Mouse (Mus musculus) large intestine, adult 2 months (tissue): Measurements from ENCODE around the gene Ube2z. TPM values are rescaled to one million over a fixed set of nuclear protein-coding genes. Genes with fewer than 3 reads are reported as not detected.

Source experiments
- DNase-seq: peaks from one replicate; pipeline ENCODE4 v3.0.0-alpha.2; 2012; ENCODE audit warnings: low read depth, low spot score
- WGBS: fragments of 180-500 bp; shearing (Covaris S2); methylation state at CpG from one replicate; pipeline ENCODE4 v1.1.7; 2018; 5-methylcytosine and 5-hydroxymethylcytosine counted together
- polyA plus RNA-seq: library from polyadenylated mRNA; depleted of rRNA; stranded (reverse); fragments of >200 nt; gene quantifications from 2 replicates; pipeline ENCODE4 v1.2.3, GENCODE M21; 2012

Ube2z gene
- polyA plus RNA-seq, 1 experiment: 41.4 TPM

DNA sequence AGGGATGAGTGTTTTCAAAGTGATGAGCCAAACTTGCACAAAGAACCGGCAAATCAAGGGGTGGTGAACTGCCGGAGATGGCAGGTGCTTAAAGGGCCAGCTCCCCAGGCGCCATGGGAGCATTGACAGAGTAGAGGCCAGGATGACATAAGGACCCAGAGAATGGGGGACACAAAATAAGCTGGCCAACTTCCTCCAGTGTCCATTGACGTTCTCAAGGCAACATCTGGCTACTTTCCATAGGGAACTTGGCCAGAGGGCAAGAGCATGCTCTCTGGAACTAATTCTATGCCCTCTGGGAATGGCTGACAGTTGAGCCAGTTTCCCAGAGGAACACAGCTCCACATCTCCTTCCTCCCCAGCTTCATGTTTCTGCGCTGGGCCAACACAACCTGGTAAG is 3.0 kb upstream of the Ube2z start:
- DNase-seq: no peak
- 64% methylated on average over 5 of the region's 5 CpGs for WGBS

DNA sequence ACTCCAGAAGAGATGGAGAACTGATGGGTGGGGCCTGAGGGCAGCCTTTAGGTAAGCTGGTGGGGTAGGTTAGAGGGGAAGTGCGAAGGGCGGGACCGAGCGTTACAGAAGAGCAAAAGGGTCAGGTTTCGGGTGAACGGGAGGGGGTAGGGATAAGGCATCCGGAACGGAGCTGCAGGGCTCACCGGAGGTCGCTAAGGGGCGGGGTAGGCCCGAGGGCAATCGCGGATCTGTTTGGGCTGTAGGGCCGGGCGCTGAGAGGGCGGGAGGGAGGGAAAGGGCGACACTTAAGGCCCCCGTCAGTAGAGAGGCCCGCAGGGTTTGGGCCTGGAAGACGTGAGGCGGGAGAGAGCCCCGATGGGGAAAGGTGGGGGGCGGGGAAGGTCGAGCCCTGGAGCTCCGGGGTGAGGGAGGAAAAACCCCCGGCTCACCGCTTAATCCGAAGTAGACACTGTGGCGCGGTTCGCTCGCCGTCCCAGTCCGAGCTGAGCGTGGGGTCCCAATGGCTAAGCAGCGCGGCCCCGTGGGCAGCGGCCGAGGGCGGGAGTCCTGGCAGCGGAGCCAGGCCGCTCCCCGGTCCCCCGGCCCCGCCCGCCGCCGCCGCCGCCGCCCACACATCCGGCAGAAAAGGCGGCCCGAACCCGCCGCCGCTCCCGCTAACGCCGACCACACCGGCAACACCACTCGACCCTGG is 520 bp downstream of the Ube2z start:
- WGBS: under 1% methylated on average over 63 of the region's 64 CpGs
- DNase-seq: no peak

DNA sequence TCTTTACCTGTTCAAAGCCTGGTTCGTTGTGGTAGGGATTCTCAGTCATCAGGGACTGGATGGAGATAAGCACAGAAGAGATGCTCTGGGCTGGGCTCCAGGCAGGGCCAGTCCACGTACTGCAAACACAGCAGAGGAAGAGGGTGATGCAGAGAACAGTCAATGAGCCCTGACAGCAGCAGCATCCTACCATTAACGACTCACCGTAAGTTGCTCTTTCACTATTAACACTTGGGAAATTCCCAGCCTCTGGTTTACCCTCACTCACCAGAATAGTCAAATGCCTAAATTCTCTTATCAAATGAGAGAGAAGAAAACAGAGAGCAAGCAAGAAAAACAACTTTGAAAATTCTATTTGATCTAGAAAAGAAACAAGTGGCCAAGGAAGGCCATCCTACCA is 6.9 kb downstream of the Ube2z start:
- DNase-seq: no peak
- WGBS: 83% methylated on average over 4 of the region's 4 CpGs

DNA sequence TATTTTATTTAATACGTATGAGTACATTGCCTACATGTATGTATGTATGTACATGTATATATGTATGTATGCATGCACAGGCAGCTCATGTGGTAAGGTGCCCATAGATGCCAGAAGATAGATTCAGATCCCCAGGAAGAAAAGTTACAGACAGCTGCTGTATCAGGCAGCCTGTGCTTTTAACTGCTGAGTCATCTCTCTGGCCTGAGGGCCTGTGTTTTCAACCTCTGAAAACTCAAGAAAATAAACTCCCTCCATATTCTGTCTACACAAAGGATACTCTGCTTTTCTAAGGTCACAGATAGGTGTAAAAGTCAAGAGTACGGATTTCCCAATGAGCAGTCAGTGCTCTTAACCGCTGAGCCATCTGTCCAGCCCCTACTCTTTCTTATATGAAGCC is 14.3 kb downstream of the Ube2z start:
- 98% methylated on average over 3 of the region's 3 CpGs for WGBS
- no peak for DNase-seq

DNA sequence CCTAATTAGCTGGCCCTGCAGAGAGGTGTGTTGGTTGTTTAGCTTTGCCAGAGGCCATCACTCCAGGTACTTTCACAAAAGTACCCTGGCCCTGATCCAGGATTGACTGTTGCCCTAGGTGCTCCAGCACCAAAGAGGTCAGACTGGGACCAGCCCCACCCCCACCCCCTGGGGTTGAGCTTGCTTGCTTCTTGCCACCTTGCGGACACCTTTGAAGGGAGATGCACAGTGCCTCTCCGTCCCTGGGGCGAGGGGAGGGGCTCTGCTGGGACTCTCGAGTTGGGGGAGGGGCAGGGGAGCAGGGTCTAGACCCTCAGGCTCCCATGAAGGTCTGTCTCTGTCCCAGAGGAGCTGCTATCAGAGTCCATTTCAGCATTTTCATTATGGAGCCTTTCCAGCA is 15.2 kb downstream of the Ube2z start:
- WGBS: 77% methylated on average over 4 of the region's 4 CpGs

DNA sequence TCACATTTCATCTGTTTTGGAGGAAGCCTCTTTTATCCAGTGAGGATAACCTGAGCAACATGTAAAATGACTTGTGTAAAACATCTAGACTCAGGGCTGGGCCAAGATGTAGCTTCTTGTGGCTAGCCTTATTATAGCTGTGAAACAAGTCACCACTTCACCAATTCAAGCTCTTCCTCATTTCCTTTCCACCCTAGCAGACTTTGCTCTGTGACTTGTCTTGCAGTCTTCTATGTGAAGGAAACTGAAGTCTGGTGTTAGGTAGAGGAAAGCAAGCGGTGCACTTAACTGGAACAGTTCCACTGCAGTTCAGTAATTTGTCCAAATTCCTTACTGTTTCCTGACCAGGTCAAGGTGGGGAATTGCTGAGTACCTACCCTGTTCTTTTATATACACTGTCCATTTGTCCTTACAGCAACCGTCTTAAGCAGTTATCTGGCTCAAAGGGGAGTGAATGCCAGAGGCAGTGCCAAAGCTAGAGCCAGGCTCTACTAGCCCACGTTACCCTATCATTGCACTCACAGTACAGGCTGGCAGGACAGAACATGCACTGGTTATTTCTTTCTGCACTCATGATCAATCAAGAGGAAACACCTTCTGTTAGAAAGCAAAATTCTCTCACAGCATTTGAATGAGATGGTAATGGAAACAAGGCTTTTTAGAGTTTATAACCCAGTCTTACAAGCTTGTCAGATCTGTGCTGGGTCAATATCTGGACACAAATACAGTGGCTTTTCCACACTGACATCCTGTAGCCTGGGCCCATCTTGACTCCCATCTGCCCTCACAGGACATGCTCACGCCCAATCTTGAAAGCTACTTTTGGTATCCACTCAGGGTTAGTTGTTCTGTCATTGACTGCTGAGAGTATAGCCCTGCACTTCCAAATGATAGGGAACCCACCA is 17.5 kb downstream of the Ube2z start:
- WGBS: 78% methylated on average over 4 of the region's 4 CpGs

More for the DNA sequence above, 15.2 kb downstream of the Ube2z start:
- no peak for DNase-seq

DNA sequence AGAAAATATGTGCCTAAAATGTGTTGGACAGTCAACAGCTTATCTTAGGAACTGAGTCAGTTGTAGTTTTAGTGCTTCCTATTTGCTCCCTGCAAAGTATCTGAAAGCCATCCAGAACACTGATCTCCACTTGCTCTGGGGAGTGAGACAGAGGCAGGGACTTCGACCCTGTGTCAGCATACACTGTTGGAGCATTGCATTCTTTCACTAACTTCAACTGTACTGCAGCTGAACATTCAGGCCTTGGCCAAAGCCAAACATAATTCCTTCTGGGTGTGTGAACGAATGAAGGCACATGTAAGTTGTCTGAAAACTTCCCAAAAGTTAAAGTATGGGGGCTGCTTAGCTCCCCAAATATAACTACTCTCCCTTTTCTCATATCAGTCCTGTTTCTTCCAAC is 18.4 kb downstream of the Ube2z start:
- no peak for DNase-seq
- 63% methylated on average over 2 of the region's 2 CpGs for WGBS

More for the DNA sequence above, 17.5 kb downstream of the Ube2z start:
- DNase-seq: no peak

DNA sequence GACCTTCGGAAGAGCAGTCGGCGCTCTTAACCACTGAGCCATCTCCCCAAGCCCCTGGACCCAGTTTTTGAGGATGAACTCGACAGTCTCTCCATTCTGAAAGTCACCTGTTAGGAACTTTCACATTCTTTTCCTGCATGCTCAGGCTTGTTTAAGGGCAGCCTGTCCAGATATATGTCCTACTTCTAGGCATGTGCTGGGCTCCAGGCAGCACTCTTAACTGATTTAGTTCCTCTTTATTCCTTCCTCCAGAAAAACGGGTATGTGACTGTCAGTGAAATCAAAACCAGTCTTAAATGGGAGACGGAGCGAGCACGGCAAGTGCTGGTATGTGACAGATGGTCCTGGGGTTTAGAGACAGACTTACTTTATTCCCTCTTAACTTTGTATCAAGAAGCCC is 19.2 kb downstream of the Ube2z start:
- 83% methylated on average over 8 of the region's 8 CpGs for WGBS
- no peak for DNase-seq

DNA sequence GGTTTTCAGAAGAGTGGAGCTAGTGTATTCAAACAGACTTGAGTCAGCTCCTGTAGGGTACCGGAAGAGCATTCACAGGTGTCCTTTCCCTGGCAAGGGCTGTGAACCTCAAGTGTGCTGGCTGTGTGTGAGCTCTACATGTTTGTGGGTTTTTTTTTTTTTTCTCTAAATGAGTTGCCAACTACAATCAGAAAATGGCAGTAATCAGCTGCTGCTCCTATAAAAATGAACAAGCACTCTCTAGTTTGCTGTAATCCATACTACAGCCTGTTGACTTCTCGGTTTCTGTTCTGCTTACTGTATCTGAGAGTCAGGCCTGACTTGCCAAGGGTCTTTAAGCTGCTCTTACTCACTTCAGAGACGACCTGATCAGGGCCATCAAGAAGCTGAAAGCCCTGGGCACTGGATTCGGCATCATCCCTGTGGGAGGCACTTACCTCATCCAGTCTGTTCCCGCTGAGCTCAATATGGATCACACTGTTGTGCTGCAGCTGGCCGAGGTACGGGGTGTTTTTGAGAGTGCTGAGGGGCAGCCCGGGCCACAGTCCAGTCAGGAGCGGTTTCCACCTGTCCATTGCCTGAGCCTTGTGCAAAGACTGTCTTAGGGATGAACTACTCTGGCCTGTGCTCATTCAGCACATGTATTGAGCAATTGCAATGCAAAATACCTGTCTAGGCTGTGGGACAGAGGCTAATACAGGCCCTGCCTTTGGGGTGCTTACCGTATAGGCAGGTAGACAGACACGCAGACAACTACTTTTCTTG is 20.2 kb downstream of the Ube2z start:
- WGBS: 89% methylated on average over 11 of the region's 11 CpGs
- DNase-seq: no peak

DNA sequence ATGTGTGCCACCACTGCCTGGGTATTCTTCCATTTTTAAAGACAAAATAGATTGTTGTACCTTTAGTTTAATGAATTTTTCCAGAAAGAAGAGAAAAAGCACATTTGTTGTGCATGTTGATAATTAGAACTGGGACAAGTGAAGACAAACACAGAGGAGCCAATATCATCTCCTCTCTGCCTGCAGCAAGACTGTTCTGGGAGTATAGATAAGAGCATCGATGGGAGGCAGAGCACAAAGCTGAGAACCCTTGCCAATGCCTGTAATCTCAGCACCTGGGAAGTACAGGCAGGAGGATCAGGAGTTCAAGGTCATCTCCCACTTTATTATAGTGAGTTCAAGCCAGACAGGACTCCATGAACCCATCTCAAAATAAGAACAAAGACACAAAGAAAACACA is 26.6 kb downstream of the Ube2z start:
- 51% methylated on average over 1 of the region's 1 CpGs for WGBS
- DNase-seq: no peak

DNA sequence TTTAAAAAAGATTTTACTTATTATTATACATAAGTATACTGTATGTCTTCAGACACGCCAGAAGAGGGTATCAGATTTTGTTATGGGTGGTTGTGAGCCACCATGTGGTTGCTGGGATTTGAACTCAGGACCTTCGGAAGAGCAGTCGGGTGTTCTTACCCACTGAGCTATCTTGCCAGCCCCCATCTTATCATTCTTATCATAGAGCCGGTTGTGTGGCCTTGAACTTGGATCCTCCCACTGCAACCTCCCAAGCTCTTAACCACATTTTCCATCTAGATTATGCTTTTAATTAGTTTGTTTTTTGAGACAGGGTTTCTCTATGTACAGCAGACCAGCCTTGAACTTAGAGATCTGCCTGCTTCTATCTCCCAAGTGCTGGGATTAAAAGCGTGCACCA is 27.7 kb downstream of the Ube2z start:
- WGBS: 85% methylated on average over 5 of the region's 5 CpGs

DNA sequence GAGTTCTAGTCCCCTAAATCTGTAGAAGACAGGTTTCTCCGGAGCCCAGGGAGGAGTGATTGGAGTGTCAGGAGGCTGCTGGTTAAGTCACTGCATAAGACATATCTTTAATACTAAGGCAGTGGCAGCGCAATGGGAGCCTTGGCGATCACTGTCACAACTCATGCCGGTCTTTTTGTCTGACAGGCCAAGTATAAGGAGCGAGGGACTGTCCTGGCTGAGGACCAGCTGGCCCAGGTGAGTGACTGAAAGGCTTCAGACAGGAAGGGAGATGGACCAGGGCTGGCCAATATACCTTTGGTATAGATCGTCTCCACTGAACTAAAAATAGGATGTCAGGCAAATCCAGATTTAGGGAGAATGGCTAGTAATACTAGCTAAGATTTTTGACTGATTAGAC is 30.1 kb downstream of the Ube2z start:
- no peak for DNase-seq
- WGBS: 3% methylated on average over 6 of the region's 6 CpGs

More for the DNA sequence above, 27.7 kb downstream of the Ube2z start:
- DNase-seq: no peak

DNA sequence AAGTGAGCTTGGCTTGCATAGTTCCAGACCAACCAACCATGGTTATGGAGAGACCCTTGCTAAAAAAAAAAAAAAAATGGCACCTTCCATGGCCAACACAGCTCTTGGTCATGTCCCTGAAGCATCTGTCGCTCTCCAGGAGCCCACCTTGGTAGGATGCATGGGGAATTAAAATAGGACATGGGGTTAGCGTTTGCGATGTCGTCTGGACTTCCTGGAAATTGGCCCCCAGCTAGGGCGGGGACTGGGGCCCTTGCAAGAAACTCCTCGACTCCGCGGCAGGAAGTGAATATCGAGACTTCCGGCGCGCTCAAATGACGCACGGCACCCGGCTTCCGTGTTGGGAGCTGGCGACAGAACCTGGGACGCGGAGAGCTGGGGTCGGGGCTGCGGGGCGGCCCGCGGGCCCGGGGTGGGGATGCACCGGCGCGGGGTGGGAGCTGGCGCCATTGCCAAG is 30.6 kb downstream of the Ube2z start, which contains the start of gene Snf8:
Gene Snf8 (plus strand): TSS at position 290 of the 457 bp plus-strand sequence.
- peak; percentile 84 for DNase-seq
- WGBS: 1% methylated on average over 29 of the region's 29 CpGs

DNA sequence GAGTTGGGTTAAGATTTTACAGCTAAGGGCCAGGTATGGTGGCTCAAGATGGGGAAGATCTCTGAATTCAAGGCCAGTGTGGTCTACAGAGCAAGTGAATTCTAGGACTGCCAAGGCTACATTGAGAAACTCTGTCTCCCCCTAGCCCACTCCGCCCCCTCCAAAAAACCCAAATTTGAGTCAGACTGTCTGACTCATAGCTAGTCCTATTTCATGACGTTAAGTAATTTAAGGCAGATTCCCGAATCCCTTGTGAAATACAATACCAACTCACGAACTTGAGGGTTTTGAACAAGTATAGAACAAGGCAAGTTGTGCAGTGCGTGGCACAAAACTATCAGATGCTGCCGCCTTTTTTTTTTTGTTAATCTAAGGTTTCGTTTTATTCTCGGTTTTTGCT is 31.1 kb downstream of the Ube2z start:
- 42% methylated on average over 8 of the region's 8 CpGs for WGBS
- no peak for DNase-seq

DNA sequence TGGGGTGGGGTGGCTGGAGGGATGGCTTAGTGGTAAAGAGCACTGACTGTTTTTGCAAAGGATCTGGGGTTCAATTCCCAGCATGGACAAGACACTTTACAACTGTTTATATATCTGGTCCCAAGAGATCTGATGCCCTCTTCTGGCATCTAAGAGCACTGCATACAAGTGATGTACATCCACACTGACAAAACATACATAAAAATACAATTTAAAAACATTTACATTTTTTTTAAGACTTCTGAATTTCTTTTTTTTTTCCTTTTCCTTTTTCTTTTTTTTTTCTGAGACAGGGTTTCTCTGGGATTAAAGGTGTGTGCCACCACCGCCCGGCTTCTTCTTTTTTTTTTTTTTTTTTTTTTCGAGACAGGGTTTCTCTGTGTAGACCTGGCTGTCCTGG is 31.9 kb downstream of the Ube2z start:
- WGBS: 92% methylated on average over 3 of the region's 3 CpGs
- no peak for DNase-seq

DNA sequence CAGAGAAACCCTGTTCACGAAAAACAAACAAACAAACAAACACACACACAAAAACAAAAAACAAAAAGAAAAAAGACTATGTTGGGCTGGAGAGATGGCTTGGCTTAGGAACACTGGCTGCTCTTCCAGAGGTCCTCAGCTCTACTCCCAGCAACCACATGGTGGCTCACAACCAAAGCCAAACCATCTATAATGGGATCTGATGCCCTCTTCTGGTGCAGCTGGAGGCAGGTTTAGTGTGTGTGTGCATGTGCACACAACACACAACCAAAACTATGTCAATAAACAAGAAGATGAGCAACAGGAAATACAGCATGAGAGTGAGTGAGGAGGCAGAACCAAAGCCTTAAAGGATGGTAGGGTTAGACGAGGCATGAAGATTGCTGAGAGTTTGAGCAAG is 33.5 kb downstream of the Ube2z start:
- 88% methylated on average over 2 of the region's 2 CpGs for WGBS
- no peak for DNase-seq

DNA sequence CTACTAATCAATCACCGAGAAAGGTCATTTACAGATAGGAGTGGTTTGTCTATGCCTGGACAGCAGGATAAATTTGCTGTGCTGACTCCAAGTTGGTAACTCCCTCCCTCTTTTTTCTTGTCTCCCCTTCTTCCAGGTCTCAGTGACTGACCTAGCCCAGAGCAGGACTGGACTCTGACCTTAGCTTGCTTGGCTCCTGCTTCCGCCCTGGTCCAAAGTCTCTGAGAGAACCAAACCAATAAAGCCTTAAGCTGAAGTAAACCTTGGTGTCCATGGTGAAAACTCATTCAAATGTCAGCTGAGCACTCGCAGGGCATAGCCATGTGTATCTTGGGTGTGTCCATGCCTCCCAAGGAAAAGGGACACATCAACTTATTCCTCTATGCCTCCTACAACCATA is 34.6 kb downstream of the Ube2z start:
- 33% methylated on average over 3 of the region's 3 CpGs for WGBS
- peak; percentile 91 for DNase-seq

DNA sequence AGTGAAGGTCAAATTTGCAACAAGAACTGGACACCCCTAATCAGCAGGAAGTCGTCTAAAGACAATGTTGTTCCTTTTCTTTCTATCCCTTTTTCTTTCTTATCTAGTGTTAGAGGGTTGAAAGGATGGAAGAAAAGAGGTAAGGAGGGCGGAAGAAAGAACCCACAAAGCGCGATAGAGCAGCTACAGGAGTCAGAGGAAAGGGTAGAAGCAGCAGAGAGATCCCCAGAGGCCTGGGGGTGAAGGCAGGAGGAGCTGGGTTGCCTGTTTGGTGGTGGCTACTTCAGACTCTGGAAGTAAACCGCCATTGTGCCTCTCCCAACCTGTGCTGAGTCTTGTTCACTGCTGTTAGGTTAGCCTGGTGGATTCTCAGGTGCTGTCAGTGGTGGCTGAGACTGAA is 37.1 kb downstream of the Ube2z start:
- 71% methylated on average over 5 of the region's 5 CpGs for WGBS
- DNase-seq: no peak

DNA sequence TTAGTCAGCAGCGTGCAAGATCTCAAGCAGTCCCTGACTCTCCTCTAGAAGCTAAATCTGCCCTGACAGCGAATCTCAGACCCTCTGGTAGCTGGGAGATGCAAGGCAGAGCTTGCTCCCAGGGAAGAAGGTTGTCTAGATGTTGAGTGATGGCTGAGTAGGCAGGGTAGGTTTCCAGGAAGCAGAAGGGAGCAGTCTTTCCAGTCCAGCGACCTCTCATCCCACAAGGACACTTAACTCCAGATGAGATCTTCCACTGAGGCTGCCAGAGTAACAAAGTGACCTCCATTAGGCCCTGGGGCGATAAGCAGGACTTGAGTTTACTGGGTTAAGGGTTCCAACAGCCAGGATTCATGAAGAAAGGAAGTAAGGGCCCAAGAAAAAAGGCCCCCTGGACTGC is 44.6 kb downstream of the Ube2z start:
- no peak for DNase-seq
- WGBS: 59% methylated on average over 4 of the region's 4 CpGs

DNA sequence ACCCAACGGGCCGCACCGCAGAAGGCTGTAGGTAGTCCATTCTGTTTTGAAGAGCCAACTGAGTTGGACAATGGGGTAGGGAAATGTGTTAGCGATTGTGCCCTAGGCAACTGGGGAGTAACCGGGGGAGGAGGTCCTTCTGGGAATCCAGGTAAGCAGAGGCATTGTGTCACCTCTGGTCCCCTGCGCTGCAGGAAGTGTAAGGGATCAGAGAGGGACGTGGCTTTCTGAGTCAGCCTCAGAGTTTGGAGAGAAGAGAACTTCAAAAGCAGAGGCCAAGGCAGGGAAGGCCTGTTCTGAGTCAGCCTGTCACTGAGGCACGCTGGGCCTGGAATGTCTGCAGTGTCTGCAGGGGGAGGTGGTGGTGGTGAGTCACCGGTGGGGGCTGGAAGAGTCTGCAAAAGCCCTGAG is 47.2 kb downstream of the Ube2z start:
- DNase-seq: no peak
- WGBS: 25% methylated on average over 9 of the region's 9 CpGs
